Mouse (Mus musculus) CH12.LX (cell line): ENCODE data around the gene Ltf.

ENCODE experiments used
- CTCF ChIP-seq, 2 experiments: IDR thresholded peaks in 1 of 2; conservative IDR thresholded peaks in 1 of 2; 2 replicates each; pipeline ENCODE4 v1.5.1; 2011 to 2012; ENCODE audit warnings: low read depth in 2 of 2, low read length in 2 of 2, improper control_type of control experiment in 1 of 2, inconsistent platforms in 1 of 2, mild to moderate bottlenecking in 1 of 2, moderate library complexity in 1 of 2
- E2F4 ChIP-seq: IDR thresholded peaks from 2 replicates; pipeline ENCODE4 v1.6.1; 2011; ENCODE audit warnings: low read depth, low read length, improper control_type of control experiment; ENCODE audit not compliant: insufficient replicate concordance
- POLR2A ChIP-seq: IDR thresholded peaks from 2 replicates; pipeline ENCODE4 v1.6.1; 2011; ENCODE audit warnings: low read depth, mild to moderate bottlenecking, improper control_type of control experiment, low read length

DNA sequence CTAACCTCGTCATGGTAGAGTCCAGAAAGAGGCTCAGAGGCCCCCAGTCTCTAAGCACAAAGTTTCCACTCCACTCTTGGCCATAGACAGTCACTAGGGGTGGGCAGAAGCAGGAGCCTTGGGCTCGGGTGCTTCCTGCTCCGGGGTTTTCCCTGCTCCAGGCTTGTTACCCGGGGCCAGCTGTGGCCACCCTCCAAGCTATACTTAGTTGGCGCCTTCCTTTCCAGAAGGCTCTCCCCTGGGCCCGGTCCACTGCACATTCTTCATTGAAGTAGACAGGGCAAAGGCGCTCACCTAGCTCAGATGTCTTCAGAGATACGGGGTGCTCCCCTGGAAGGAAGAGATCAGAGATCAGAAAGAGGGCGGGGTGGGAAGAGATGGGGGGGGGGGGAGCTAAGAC lies 7.5 kb upstream of the Ltf start:
- no peak for TF ChIP-seq POLR2A
- no peak for TF ChIP-seq CTCF (conservative IDR thresholded peaks at IDR 0.05 in 1 of 2, IDR thresholded peaks at IDR 0.05 in 1 of 2; ENCODE audit: low read depth in 2 of 2, low read length in 2 of 2)
- no peak for TF ChIP-seq E2F4
